ENCODE assay signal across 9 mouse cellular contexts in genomic region chr2:112765046-112765445, GRCm38 (mm10).
A peak's percentile ranks its signal among the peaks of the same experiment; 100 is the strongest.
DNase-seq lines count a peak whose midpoint lies in the region; ATAC-seq and TF ChIP-seq lines count a peak whose summit lies in the region.
"Had no signal": no experiment of that assay in that cellular context is flagged by ENCODE, and none has a peak within 500 bp of the region (broad histone marks: within the 10 kb centered on the region; RNA-seq: fewer than 3 reads in every experiment).

No protein-coding gene starts in this region.

- peak; percentile 18 for DNase-seq in cerebellum, adult 9-10 months
- DNase-seq in cerebellum, adult 11-12 months, result no peak
- peak in 1 of 2 experiments; percentile 22 for DNase-seq in left cerebral cortex, adult 2 months (ENCODE audit: extremely low spot score in 1 of 2, low spot score in 2 of 2)
- DNase-seq in left cerebral cortex, postnatal 36 days (ENCODE audit: low spot score in 2 of 2), result no peak
- DNase-seq in NIH3T3 (ENCODE audit: low read depth), result peak; percentile 37
- peak; percentile 28 for DNase-seq in embryonic facial prominence, embryonic 11.5 days (ENCODE audit: low spot score)
- no peak for DNase-seq in urinary bladder, postnatal 25 days (ENCODE audit: low spot score)
- DNase-seq: liver, embryonic 13.5 days had no signal

- no peaks in the 10 kb centered on the region for H3K27me3 ChIP-seq in embryonic facial prominence, embryonic 11.5 days (ENCODE audit: control insufficient read depth, insufficient read depth, low read length)
- H3K27me3 ChIP-seq: liver, embryonic 13.5 days had no signal

- H3K9me3 ChIP-seq in embryonic facial prominence, embryonic 11.5 days (replicated peaks; ENCODE audit: control insufficient read depth, low read length), result no peaks in the 10 kb centered on the region
- H3K9me3 ChIP-seq: liver, embryonic 13.5 days had no signal

- no peak overlapping the region for H3K4me2 ChIP-seq in embryonic facial prominence, embryonic 11.5 days (ENCODE audit: low read depth, low read length)
- H3K4me2 ChIP-seq: liver, embryonic 13.5 days had no signal

- no peaks in the 10 kb centered on the region for H3K4me1 ChIP-seq in embryonic facial prominence, embryonic 11.5 days (ENCODE audit: control insufficient read depth, insufficient read depth, low read length)
- H3K4me1 ChIP-seq: liver, embryonic 13.5 days had no signal

- TF ChIP-seq CTCF in left cerebral cortex, adult 2 months (IDR thresholded peaks at IDR 0.05), result peak; percentile 49

- H3K9ac ChIP-seq in embryonic facial prominence, embryonic 11.5 days (replicated peaks; ENCODE audit: low read length), result no peak overlapping the region
- H3K9ac ChIP-seq: liver, embryonic 13.5 days had no signal

- H3K4me3 ChIP-seq in left cerebral cortex, adult 2 months, result no peak overlapping the region
- no peak overlapping the region for H3K4me3 ChIP-seq in embryonic facial prominence, embryonic 11.5 days (ENCODE audit: low read depth, low read length)
- H3K4me3 ChIP-seq: liver, embryonic 13.5 days had no signal

- intact Hi-C loops in left cerebral cortex, adult 2 months (cut with DNase I), result no loop called here
- intact Hi-C loops in left cerebral cortex, postnatal 36 days (cut with DNase I), result loop anchor here (5.0 kb wide), 1 partner anchor 228 kb away; no protein-coding TSS in a partner anchor

- H3K36me3 ChIP-seq in embryonic facial prominence, embryonic 11.5 days (replicated peaks; ENCODE audit: control insufficient read depth, insufficient read depth, low read depth, low read length), result no peaks in the 10 kb centered on the region
- H3K36me3 ChIP-seq: liver, embryonic 13.5 days had no signal

- no peak overlapping the region for H3K27ac ChIP-seq in left cerebral cortex, adult 2 months
- H3K27ac ChIP-seq in embryonic facial prominence, embryonic 11.5 days (replicated peaks; ENCODE audit: low read depth, low read length), result no peak overlapping the region
- H3K27ac ChIP-seq: liver, embryonic 13.5 days had no signal

- WGBS in embryonic facial prominence, embryonic 11.5 days, result 73% methylated on average over 5 of the region's 5 CpGs

- ATAC-seq in embryonic facial prominence, embryonic 11.5 days (replicated peaks; ENCODE audit: insufficient number of reproducible peaks, low FRiP score, low TSS enrichment, low read depth), result no peak
- 0 out of 2 replicates have a peak, but pooled peaks have one; percentile 33 for ATAC-seq in megakaryocyte, adult 5-6 weeks (ENCODE audit: poor library complexity, severe bottlenecking)

Comparison
In these comparisons a context has a peak if more than half of its experiments do, and no peak if none do; other contexts are left out.
1. DNase-seq: peak in cerebellum, adult 9-10 months (single experiment), NIH3T3 (single experiment) and embryonic facial prominence, embryonic 11.5 days (single experiment); none in cerebellum, adult 11-12 months (single experiment), left cerebral cortex, postnatal 36 days (0 of 2) and urinary bladder, postnatal 25 days (single experiment).